Mouse (Mus musculus) stomach, embryonic 16.5 days (tissue): ENCODE results near the gene Spata13. TPM values are rescaled to one million over a fixed set of nuclear protein-coding genes. Genes with fewer than 3 reads are reported as not detected.

Experiments
- ATAC-seq: fragments of 200-750 bp; cut with Nextera tagmentation; 2 replicates; pipeline ENCODE4 v1.8.0; 2017; ENCODE audit warnings: moderate number of reproducible peaks, moderate TSS enrichment; ENCODE audit not compliant: insufficient read depth, low FRiP score
- H3K27ac ChIP-seq: fragments of 300-500 bp; sonication (generic); 2 replicates; pipeline ENCODE4 v1.5.1; 2014; ENCODE audit warnings: low read length
- H3K27me3 ChIP-seq: fragments of 300-500 bp; sonication (generic); 2 replicates; pipeline ENCODE4 v1.6.1; 2014; ENCODE audit warnings: low read length, control low read depth, mixed read lengths; ENCODE audit not compliant: control insufficient read depth, insufficient read depth
- H3K36me3 ChIP-seq: fragments of 300-500 bp; sonication (generic); 2 replicates; pipeline ENCODE4 v1.6.1; 2014; ENCODE audit warnings: low read length; ENCODE audit not compliant: control insufficient read depth, insufficient read depth
- H3K4me1 ChIP-seq: fragments of 300-500 bp; sonication (generic); 2 replicates; pipeline ENCODE4 v1.6.1; 2014; ENCODE audit warnings: low read length, control low read depth, mixed read lengths; ENCODE audit not compliant: control insufficient read depth, insufficient read depth
- H3K4me2 ChIP-seq: fragments of 300-500 bp; sonication (generic); 2 replicates; pipeline ENCODE4 v1.6.1; 2014; ENCODE audit warnings: low read depth, low read length, mixed read lengths
- H3K4me3 ChIP-seq: fragments of 300-500 bp; sonication (generic); replicated peaks from 2 replicates; pipeline ENCODE4 v1.5.1; 2014; ENCODE audit warnings: mild to moderate bottlenecking, low read length
- H3K9ac ChIP-seq: fragments of 300-500 bp; sonication (generic); 2 replicates; pipeline ENCODE4 v1.6.1; 2014; ENCODE audit warnings: low read length
- H3K9me3 ChIP-seq: fragments of 300-500 bp; sonication (generic); replicated peaks from 2 replicates; pipeline ENCODE4 v1.6.1; 2016; ENCODE audit warnings: low read length, control low read depth; ENCODE audit not compliant: control insufficient read depth
- WGBS: fragments of 180-500 bp; shearing (Covaris S2); extraction: QIAGEN DNeasy Blood & Tissue Kit; methylation state at CpG from one replicate; pipeline ENCODE4 v1.1.7; 2014; 5-methylcytosine and 5-hydroxymethylcytosine counted together
- polyA plus RNA-seq: library from polyadenylated mRNA; unstranded; fragments of >200 nt; fragmentation: Nextera tagmentation; extraction: Ambion mirVana; gene quantifications from 2 replicates; pipeline ENCODE4 v1.2.1, GENCODE M21; 2015

The Spata13 gene
- polyA plus RNA-seq, 1 experiment from 2014 or later, result 23.2 TPM

DNA sequence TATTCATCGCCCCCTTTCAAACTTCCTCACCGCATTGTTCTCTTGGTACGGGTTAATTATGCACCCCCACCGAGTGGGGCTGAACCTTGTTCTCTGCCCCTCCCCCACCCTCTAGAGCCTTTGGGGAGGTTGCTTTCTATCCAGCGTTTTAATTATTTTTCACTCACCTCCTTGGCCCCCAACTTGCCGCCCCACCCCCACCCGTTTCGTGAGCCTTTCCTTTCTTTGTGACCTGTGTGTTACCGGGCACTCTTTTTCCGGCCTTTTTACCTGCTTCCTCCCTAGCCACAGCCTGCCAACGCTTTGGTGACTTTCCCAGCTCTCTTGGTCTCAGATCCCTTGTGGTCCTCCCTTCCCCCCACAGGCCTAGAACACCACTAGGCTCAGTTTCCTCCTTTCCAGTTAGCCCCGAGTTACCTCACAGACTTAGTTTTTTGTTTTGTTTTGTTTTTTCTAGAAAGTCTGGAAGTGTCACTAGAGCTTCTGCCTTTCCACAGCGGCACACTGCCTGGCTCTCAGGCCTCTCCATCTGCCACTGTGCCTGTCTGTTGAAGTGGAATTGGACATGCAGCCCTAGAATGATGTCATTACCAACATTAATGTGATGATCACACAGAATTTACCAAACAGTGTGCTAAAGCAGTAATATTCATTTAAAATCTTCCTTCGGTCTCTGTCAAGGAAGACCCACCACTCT, 2.3 kb downstream of the Spata13 start:
- H3K27ac ChIP-seq, result no peak overlapping the region

DNA sequence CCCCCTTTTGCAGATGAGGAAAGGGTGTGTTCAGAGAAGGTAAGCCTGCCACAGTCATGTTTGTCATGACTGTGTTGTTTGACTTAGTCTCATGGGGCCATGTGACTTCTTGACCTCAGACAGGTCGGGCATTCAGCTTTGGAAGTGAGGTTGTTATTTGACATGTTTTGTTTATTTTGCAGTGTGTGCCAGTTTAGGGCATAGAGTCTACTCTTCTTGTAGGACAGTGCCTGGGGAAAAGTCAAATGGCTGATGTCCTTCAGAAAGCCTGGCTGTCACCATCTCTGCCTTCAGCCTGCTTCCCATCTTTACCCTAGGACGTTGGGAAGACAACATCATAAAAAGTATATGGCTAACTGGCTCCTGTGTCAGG, 2.8 kb downstream of the Spata13 start:
- Histone ChIP-seq H3K4me2 (peak overlapping the region; percentile 96; the same call in 1 of the 2 replicates), H3K27me3 (peaks cover 5% of the 10 kb centered on the region; the same call in 1 of the 2 replicates), H3K4me1 (peaks cover 20% of the 10 kb centered on the region), H3K27ac (no peak overlapping the region), H3K4me3 (no peak overlapping the region), H3K9ac (no peak overlapping the region), H3K9me3 (no peaks in the 10 kb centered on the region), H3K36me3 (no peaks in the 10 kb centered on the region)
- 42% methylated on average over 2 of the region's 2 CpGs for WGBS
- ATAC-seq, result no peak

More for the DNA sequence above, 2.3 kb downstream of the Spata13 start:
- H3K4me1 ChIP-seq, result peaks cover 20% of the 10 kb centered on the region
- no peaks in the 10 kb centered on the region for H3K36me3 ChIP-seq
- H3K4me2 ChIP-seq, result peak overlapping the region; percentile 96
- 17% methylated on average over 14 of the region's 14 CpGs for WGBS
- no peaks in the 10 kb centered on the region for H3K9me3 ChIP-seq
- H3K9ac ChIP-seq, result no peak overlapping the region
- peaks cover 6% of the 10 kb centered on the region; the same call in 1 of the 2 replicates for H3K27me3 ChIP-seq
- no peak for ATAC-seq
- peak overlapping the region; percentile 68 for H3K4me3 ChIP-seq

DNA sequence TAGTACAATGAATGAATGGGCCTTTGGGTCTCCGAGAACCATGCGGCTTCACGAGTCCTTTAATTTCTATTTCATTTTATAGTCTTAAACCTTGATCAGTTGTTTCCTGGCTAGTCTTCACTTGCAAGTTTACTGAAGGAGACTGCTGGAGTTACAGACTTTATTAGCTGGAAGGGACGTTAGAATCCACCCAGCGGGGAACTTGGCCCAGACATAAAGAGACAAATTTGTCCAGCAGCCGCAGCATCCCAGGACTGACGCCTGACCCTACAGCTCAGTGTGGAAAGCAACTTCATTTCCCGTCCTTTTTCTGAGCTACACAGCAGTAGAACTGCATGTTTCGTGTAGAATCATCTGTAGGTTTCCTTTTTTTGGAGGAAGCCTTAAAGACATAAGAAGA, 3.2 kb downstream of the Spata13 start:
- no peaks in the 10 kb centered on the region for H3K9me3 ChIP-seq
- peaks cover 20% of the 10 kb centered on the region for H3K4me1 ChIP-seq
- H3K27me3 ChIP-seq, result peaks cover 1% of the 10 kb centered on the region; the same call in 1 of the 2 replicates
- H3K4me2 ChIP-seq, result no peak overlapping the region
- H3K9ac ChIP-seq, result no peak overlapping the region
- 73% methylated on average over 9 of the region's 9 CpGs for WGBS
- no peak overlapping the region for H3K27ac ChIP-seq
- no peak overlapping the region for H3K4me3 ChIP-seq
- no peaks in the 10 kb centered on the region for H3K36me3 ChIP-seq
- no peak for ATAC-seq

DNA sequence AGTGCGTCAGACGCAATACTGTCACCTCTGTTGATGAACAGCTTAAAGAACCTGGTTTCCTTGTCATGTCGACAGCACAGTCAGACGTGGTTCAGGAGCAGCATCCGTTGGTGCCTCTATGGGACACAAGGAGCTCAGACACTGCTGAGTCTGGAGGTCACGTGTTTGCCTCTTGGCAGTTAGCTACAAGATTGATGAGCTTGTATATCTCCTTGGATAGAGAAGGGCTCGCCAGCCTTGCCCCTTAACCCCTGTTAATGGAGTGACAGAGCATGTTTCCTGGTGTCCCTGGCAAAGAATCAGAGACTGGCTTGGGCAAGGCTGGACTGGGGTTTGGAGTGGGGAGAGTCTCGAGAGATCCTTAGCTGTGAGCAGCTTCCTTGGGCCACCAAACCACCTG, 4.4 kb downstream of the Spata13 start:
- peaks cover 20% of the 10 kb centered on the region for H3K4me1 ChIP-seq
- H3K4me3 ChIP-seq, result no peak overlapping the region
- whole genome bisulfite sequencing, result 46% methylated on average over 8 of the region's 8 CpGs
- no peaks in the 10 kb centered on the region for H3K9me3 ChIP-seq
- no peaks in the 10 kb centered on the region for H3K27me3 ChIP-seq
- H3K9ac ChIP-seq, result no peak overlapping the region
- ATAC-seq, result no peak
- H3K4me2 ChIP-seq, result no peak overlapping the region
- no peaks in the 10 kb centered on the region for H3K36me3 ChIP-seq
- H3K27ac ChIP-seq, result no peak overlapping the region

DNA sequence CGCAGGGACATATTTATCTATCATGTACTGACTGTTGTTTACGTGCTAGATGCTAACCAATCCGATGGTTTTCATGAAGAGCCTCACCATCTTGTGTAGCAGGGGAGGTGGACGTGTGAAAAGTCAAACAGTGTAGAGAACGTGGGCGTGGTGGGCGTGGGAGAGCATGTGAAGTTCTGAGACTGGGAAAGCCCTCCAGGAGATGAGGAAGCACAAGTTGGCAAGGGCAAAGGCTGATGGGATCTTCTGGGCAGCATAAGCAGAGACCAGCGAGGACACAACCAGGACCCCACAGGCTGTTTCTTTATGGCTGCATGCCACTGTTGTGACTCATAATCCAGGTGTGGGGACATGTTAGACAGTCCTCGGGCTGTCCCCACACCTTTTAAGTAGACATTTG, 5.4 kb downstream of the Spata13 start:
- 79% methylated on average over 9 of the region's 9 CpGs for WGBS
- Histone ChIP-seq H3K27ac (no peak overlapping the region), H3K9ac (no peak overlapping the region), H3K4me3 (no peak overlapping the region), H3K27me3 (no peaks in the 10 kb centered on the region), H3K4me1 (peaks cover 14% of the 10 kb centered on the region), H3K9me3 (no peaks in the 10 kb centered on the region), H3K36me3 (no peaks in the 10 kb centered on the region), H3K4me2 (no peak overlapping the region)
- no peak for ATAC-seq

DNA sequence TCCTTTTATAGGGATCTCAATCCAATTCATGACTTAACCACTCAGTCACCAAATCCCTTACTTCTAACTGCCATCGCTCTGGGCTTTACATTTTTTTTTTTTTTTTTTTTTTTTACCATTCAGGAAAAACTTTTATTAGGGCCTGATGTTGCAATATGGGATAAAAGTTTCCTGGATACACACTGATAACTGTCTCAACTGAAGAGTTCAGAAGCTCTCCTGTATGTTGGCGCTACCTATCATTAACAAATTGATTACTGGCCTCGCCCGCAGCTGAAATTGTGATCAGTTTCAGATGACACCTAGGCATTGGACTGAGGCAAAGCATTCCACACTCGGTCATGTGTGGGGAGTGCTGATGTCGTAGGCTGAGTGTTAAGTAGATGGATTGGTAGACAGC, 7.3 kb downstream of the Spata13 start:
- Histone ChIP-seq H3K4me2 (no peak overlapping the region), H3K9me3 (no peaks in the 10 kb centered on the region), H3K9ac (no peak overlapping the region), H3K36me3 (no peaks in the 10 kb centered on the region), H3K4me3 (no peak overlapping the region), H3K27ac (no peak overlapping the region), H3K27me3 (no peaks in the 10 kb centered on the region), H3K4me1 (peaks cover 14% of the 10 kb centered on the region)
- WGBS, result 77% methylated on average over 6 of the region's 6 CpGs
- no peak for ATAC-seq

DNA sequence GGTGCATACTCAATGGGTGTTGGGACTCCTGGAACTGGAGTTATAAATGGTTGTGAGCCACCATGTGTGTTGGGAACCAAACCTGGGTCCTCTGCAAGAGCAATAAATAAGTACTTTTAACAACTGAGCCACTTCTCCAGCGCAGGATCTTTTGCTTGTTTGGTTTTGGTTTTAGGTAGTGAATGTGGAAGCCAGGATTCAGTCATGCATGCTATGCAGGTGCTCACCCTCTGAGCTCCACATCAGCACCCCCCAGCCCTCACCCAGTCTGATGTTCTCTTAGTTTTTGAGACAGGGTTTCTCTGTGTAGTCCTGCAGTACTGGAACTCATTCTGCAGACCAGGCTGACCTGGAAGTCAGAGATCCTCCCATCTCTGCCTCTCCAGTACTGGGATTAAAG, 8.3 kb downstream of the Spata13 start:
- H3K27ac ChIP-seq, result no peak overlapping the region
- no peak overlapping the region for H3K4me3 ChIP-seq
- no peaks in the 10 kb centered on the region for H3K9me3 ChIP-seq
- peaks cover 13% of the 10 kb centered on the region for H3K4me1 ChIP-seq
- H3K9ac ChIP-seq, result no peak overlapping the region
- H3K27me3 ChIP-seq, result no peaks in the 10 kb centered on the region
- no peaks in the 10 kb centered on the region for H3K36me3 ChIP-seq
- no peak overlapping the region for H3K4me2 ChIP-seq
- 83% methylated on average over 1 of the region's 1 CpGs for WGBS
- ATAC-seq, result no peak

DNA sequence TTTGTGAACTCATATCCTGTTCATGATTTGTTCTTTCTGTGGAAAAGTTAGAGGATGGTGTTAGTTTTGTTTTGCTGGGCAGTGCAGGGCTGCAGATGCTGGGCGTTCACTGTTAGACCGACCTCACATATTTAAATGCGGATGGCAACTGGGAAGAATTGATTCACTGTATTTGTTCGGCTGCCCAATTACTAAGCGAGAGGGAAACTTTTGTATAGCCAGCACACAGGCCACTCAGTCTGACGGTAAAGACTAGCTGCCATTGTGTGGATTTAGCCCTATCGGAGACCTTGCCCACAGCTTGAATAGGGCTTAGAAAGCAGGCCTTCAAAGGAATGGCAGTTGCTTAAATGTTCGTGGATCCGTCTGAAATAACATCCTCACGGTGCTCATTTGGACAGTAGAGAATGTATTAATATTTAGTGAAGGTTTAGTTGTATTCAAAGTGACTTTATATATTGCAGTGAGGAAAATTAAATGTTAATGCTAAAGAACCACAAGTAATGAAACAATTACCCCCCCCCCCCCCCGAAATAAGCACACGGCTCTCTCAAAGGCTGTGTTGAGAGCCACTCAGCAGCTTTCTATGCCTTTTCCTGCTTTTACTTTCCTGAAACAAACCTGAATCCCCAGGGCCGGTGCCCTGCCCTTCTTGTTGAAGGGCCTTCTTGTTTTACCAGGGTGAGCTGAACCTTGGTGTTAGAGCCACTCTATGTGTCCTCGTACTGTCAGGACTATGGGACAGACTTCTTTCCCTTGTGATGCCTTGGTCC, 9.5 kb downstream of the Spata13 start:
- Histone ChIP-seq H3K27ac (no peak overlapping the region), H3K27me3 (no peaks in the 10 kb centered on the region), H3K36me3 (no peaks in the 10 kb centered on the region), H3K9me3 (no peaks in the 10 kb centered on the region), H3K4me3 (no peak overlapping the region), H3K4me2 (no peak overlapping the region), H3K4me1 (peaks cover 10% of the 10 kb centered on the region; the same call in 1 of the 2 replicates), H3K9ac (no peak overlapping the region)
- 74% methylated on average over 14 of the region's 14 CpGs for WGBS
- no peak for ATAC-seq

DNA sequence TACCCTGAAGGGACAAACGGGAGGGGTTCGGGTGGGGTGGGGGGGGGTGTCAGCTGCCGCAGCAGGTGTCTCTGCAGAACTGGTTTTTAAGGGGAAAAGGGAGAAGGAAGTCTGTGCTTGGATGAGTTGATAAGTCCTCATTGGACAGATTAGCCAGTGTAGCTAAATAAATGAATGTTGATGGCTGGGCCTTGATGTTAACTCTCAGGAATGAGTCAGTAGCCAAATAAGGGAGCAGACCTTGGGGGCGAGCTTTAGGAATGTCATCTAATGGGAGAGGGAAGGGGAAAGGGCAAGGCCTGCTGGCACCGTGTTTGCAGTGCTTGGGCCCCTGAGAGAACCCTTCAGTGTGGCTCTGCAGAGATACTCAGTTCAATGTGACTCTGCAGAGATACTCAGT, 12.6 kb downstream of the Spata13 start:
- Histone ChIP-seq H3K4me1 (0 out of 2 replicates have a peak, but pooled peaks cover 6% of the 10 kb centered on the region), H3K27me3 (no peaks in the 10 kb centered on the region), H3K4me2 (no peak overlapping the region), H3K9me3 (no peaks in the 10 kb centered on the region), H3K36me3 (no peaks in the 10 kb centered on the region), H3K9ac (no peak overlapping the region), H3K27ac (no peak overlapping the region), H3K4me3 (no peak overlapping the region)
- 46% methylated on average over 5 of the region's 5 CpGs for WGBS
- peak; percentile 58; the same call in 1 of the 2 replicates for ATAC-seq
